Mouse (Mus musculus) MEL (cell line): ENCODE results near the gene Klrb1b.

Experiments
- CTCF ChIP-seq, 3 experiments: IDR thresholded peaks in 2 of 3; conservative IDR thresholded peaks in 1 of 3; 2 replicates each; pipeline ENCODE4 v1.5.1; 2011 to 2012; ENCODE audit warnings: low read length in 3 of 3, low read depth in 2 of 3, mild to moderate bottlenecking in 2 of 3, improper control_type of control experiment in 1 of 3, inconsistent platforms in 1 of 3, mixed read lengths in 1 of 3, moderate library complexity in 1 of 3; ENCODE audit not compliant: control insufficient read depth in 1 of 3, insufficient read depth in 1 of 3, poor library complexity in 1 of 3, severe bottlenecking in 1 of 3
- HCFC1 ChIP-seq: IDR thresholded peaks from 2 replicates; pipeline ENCODE4 v1.6.1; 2012; ENCODE audit warnings: low read depth, mild to moderate bottlenecking, inconsistent platforms, low read length, improper control_type of control experiment, moderate library complexity
- MXI1 ChIP-seq: IDR thresholded peaks from 2 replicates; pipeline ENCODE4 v1.6.1; 2011; ENCODE audit warnings: mild to moderate bottlenecking, low read depth, low read length, improper control_type of control experiment
- NRF1 ChIP-seq: IDR thresholded peaks from 2 replicates; pipeline ENCODE4 v1.6.1; 2014; ENCODE audit warnings: low read depth, mild to moderate bottlenecking, inconsistent platforms, low read length, improper control_type of control experiment, moderate library complexity; ENCODE audit not compliant: poor library complexity, insufficient read depth, severe bottlenecking
- POLR2A ChIP-seq, 2 experiments: IDR thresholded peaks; 2 replicates each; pipeline ENCODE4 v1.6.1; 2011 to 2012; ENCODE audit warnings: low read length in 2 of 2, mild to moderate bottlenecking in 2 of 2, control low read depth in 1 of 2, improper control_type of control experiment in 1 of 2, low read depth in 1 of 2, moderate library complexity in 1 of 2; ENCODE audit not compliant: control insufficient read depth in 1 of 2, insufficient read depth in 1 of 2, poor library complexity in 1 of 2
- POLR2AphosphoS2 ChIP-seq: IDR thresholded peaks from 2 replicates; pipeline ENCODE4 v1.6.1; 2011; ENCODE audit warnings: low read length, improper control_type of control experiment

DNA sequence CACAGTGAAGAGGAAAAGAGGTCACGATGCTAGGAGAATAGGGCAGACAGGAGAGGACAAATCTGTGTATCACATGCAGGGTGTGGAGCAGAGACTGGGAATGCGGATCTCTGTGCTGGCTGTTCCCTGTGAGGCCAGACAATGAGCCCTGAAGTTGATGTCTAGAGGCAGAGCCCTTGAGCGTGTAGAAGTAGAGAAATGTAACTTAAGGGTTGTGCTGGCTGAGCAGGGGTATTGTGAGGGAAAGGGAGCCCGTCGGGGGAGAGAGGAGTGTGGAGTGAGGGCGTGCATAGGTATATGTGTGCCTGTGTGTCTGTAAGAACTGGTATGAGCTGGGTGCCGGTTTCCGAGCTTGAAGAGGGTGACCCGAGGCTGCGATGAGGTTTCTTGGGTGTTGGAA is 23.6 kb downstream of the Klrb1b start:
- TF ChIP-seq NRF1 (no peak), POLR2A (IDR thresholded peaks at IDR 0.05; ENCODE audit: control insufficient read depth in 1 of 2, insufficient read depth in 1 of 2, low read depth in 1 of 2, low read length in 2 of 2, poor library complexity in 1 of 2) (no peak), MXI1 (no peak), CTCF (IDR thresholded peaks at IDR 0.05 in 2 of 3, conservative IDR thresholded peaks at IDR 0.05 in 1 of 3; ENCODE audit: control insufficient read depth in 1 of 3, insufficient read depth in 1 of 3, low read depth in 2 of 3, low read length in 3 of 3, poor library complexity in 1 of 3, severe bottlenecking in 1 of 3) (no peak), HCFC1 (no peak), POLR2AphosphoS2 (no peak)
